Mouse (Mus musculus): ENCODE results near the gene F830045P16Rik.

Gene F830045P16Rik

GRCm38 (mm10) chr2:129536377-129536776 lies at the start of gene F830045P16Rik:
F830045P16Rik (minus strand) TSS chr2:129536602.
- no peak for DNase-seq (ENCODE audit: low read depth)

GRCm38 (mm10) chr2:129585904-129586514 lies 49.6 kb upstream of the F830045P16Rik start:
- no peak for DNase-seq (ENCODE audit: low read depth)

GRCm38 (mm10) chr2:129584905-129585304 lies 48.5 kb upstream of the F830045P16Rik start:
- DNase-seq (ENCODE audit: low read depth) = no peak

- DNase-seq (ENCODE audit: low read depth) = no peak
These were observed 45.9 kb upstream of the F830045P16Rik start for GRCm38 (mm10) chr2:129582261-129582660.

- DNase-seq (ENCODE audit: low read depth) = no peak
These were observed 45.4 kb upstream of the F830045P16Rik start for GRCm38 (mm10) chr2:129581826-129582225.

- no peak for DNase-seq (ENCODE audit: low read depth)
These were observed 44.3 kb upstream of the F830045P16Rik start for GRCm38 (mm10) chr2:129580656-129581055.

- DNase-seq (ENCODE audit: low read depth) = no peak
These were observed 40.4 kb upstream of the F830045P16Rik start for GRCm38 (mm10) chr2:129576611-129577447.

GRCm38 (mm10) chr2:129575113-129575512 lies 38.7 kb upstream of the F830045P16Rik start:
- no peak for DNase-seq (ENCODE audit: low read depth)

- DNase-seq (ENCODE audit: low read depth) = no peak
These were observed 38.1 kb upstream of the F830045P16Rik start for GRCm38 (mm10) chr2:129574395-129575046.

GRCm38 (mm10) chr2:129573701-129574273 lies 37.4 kb upstream of the F830045P16Rik start:
- no peak for DNase-seq (ENCODE audit: low read depth)

- no peak for DNase-seq (ENCODE audit: low read depth)
These were observed 33.2 kb upstream of the F830045P16Rik start for GRCm38 (mm10) chr2:129569556-129569955.

GRCm38 (mm10) chr2:129569120-129569519 lies 32.7 kb upstream of the F830045P16Rik start:
- no peak for DNase-seq (ENCODE audit: low read depth)

- no peak for DNase-seq (ENCODE audit: low read depth)
These were observed 27.7 kb upstream of the F830045P16Rik start for GRCm38 (mm10) chr2:129563944-129564709.

GRCm38 (mm10) chr2:129561796-129562195 lies 25.4 kb upstream of the F830045P16Rik start:
- no peak for DNase-seq (ENCODE audit: low read depth)

- DNase-seq (ENCODE audit: low read depth) = no peak
These were observed 22.4 kb upstream of the F830045P16Rik start for GRCm38 (mm10) chr2:129558875-129559219.

GRCm38 (mm10) chr2:129558008-129558874 lies 21.8 kb upstream of the F830045P16Rik start:
- no peak for DNase-seq (ENCODE audit: low read depth)

- no peak for DNase-seq (ENCODE audit: low read depth)
These were observed 19.7 kb upstream of the F830045P16Rik start for GRCm38 (mm10) chr2:129556081-129556480.

- DNase-seq (ENCODE audit: low read depth) = no peak
These were observed 14.4 kb upstream of the F830045P16Rik start for GRCm38 (mm10) chr2:129550781-129551180.

GRCm38 (mm10) chr2:129549537-129550135 lies 13.2 kb upstream of the F830045P16Rik start:
- no peak for DNase-seq (ENCODE audit: low read depth)

- DNase-seq (ENCODE audit: low read depth) = no peak
These were observed 10.4 kb upstream of the F830045P16Rik start for GRCm38 (mm10) chr2:129546772-129547171.
